Mouse (Mus musculus) kidney, embryonic 14.5 days (tissue): ENCODE measurements at regions not wholly inside any gene's neighbourhood (a gene's known extent, or its start where the extent isn't known, plus 50 kb on each side); places are given as distances from the start of the nearest gene placed in this dataset.

Experiments
- ATAC-seq: fragments of 200-750 bp; cut with Nextera tagmentation; 2 replicates; pipeline ENCODE4 v1.8.0; 2017; ENCODE audit warnings: moderate number of reproducible peaks, mild to moderate bottlenecking, moderate TSS enrichment, moderate library complexity; ENCODE audit not compliant: low FRiP score, low TSS enrichment
- H3K27ac ChIP-seq: fragments of 300-500 bp; sonication (generic); 2 replicates; pipeline ENCODE4 v1.5.1; 2014; ENCODE audit warnings: low read depth, mild to moderate bottlenecking, low read length, moderate library complexity, mixed read lengths
- H3K27me3 ChIP-seq: fragments of 300-500 bp; sonication (generic); 2 replicates; pipeline ENCODE4 v1.6.1; 2014; ENCODE audit warnings: mild to moderate bottlenecking, low read length; ENCODE audit not compliant: control insufficient read depth, insufficient read depth
- H3K36me3 ChIP-seq: fragments of 300-500 bp; sonication (generic); 2 replicates; pipeline ENCODE4 v1.6.1; 2014; ENCODE audit warnings: low read length, mixed read lengths; ENCODE audit not compliant: control insufficient read depth, insufficient read depth
- H3K4me1 ChIP-seq: fragments of 300-500 bp; sonication (generic); 2 replicates; pipeline ENCODE4 v1.6.1; 2014; ENCODE audit warnings: low read length, mixed read lengths; ENCODE audit not compliant: control insufficient read depth, insufficient read depth
- H3K4me2 ChIP-seq: fragments of 300-500 bp; sonication (generic); replicated peaks from 2 replicates; pipeline ENCODE4 v1.6.1; 2014; ENCODE audit warnings: low read depth, mild to moderate bottlenecking, low read length
- H3K4me3 ChIP-seq: fragments of 300-500 bp; sonication (generic); 2 replicates; pipeline ENCODE4 v1.5.1; 2014; ENCODE audit warnings: mild to moderate bottlenecking, low read length
- H3K9ac ChIP-seq: fragments of 300-500 bp; sonication (generic); 2 replicates; pipeline ENCODE4 v1.6.1; 2014; ENCODE audit warnings: low read depth, mild to moderate bottlenecking, low read length, moderate library complexity
- H3K9me3 ChIP-seq: fragments of 300-500 bp; sonication (generic); 2 replicates; pipeline ENCODE4 v1.6.1; 2016; ENCODE audit warnings: low read length; ENCODE audit not compliant: control insufficient read depth
- WGBS: fragments of 180-500 bp; shearing (Covaris S2); extraction: QIAGEN DNeasy Blood & Tissue Kit; methylation state at CpG from one replicate; pipeline ENCODE4 v1.1.7; 2014; 5-methylcytosine and 5-hydroxymethylcytosine counted together

DNA sequence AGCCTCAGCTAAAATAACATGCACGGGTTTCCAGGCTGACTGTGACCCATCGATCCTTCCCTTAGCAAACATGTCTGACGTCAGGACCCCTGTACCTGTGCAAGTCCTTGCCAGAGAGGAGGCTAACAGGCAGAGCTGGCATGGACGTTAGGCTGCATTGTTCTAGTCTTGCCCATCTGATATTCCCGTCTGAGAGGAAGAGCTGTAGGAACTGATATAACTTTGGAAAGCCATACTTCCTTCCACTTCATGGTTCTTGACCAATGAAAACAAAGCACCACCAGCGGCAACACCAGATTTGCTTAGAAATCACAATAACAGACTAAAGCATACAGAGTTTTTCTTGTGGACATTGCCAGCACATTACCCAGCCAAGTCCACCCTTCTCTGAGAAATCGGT lies 470.1 kb upstream of the N6amt1 start:
- H3K9ac ChIP-seq = no peak overlapping the region

DNA sequence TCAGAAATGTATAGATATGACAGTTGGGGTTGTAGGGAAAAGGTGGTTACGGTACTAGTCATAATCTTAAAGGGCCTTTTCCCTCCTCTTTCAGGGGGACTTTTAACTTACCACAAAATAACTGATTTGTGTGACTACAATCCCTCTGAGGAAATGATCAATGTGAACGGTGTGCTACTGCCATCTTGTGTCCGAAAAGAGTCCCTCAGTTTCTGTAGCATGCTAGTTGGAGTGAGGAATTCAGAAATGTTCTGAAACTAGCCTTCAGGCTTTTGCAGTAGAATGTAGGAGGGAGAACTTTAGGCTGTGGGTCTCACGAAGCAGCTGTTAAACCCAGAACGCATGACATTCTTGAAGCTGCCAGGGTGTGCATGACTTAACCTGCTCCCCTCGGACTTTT lies 471.5 kb upstream of the N6amt1 start:
- 13% methylated on average over 6 of the region's 6 CpGs for WGBS
- H3K36me3 ChIP-seq = no peaks in the 10 kb centered on the region
- no peaks in the 10 kb centered on the region for H3K9me3 ChIP-seq
- no peaks in the 10 kb centered on the region for H3K27me3 ChIP-seq
- H3K9ac ChIP-seq = no peak overlapping the region
- peaks cover 3% of the 10 kb centered on the region; the same call in 1 of the 2 replicates for H3K4me1 ChIP-seq
- 0 out of 2 replicates have a peak overlapping the region, but pooled peaks have one; percentile 17 for H3K27ac ChIP-seq
- H3K4me2 ChIP-seq = no peak overlapping the region
- peak; percentile 88 for ATAC-seq
- H3K4me3 ChIP-seq = no peak overlapping the region

More for the DNA sequence above, 470.1 kb upstream of the N6amt1 start:
- no peak overlapping the region for H3K27ac ChIP-seq
- ATAC-seq = no peak
- no peaks in the 10 kb centered on the region for H3K36me3 ChIP-seq
- H3K4me2 ChIP-seq = no peak overlapping the region
- H3K27me3 ChIP-seq = no peaks in the 10 kb centered on the region
- no peaks in the 10 kb centered on the region for H3K9me3 ChIP-seq
- peaks cover 3% of the 10 kb centered on the region; the same call in 1 of the 2 replicates for H3K4me1 ChIP-seq
- 59% methylated on average over 7 of the region's 7 CpGs for WGBS
- H3K4me3 ChIP-seq = no peak overlapping the region

DNA sequence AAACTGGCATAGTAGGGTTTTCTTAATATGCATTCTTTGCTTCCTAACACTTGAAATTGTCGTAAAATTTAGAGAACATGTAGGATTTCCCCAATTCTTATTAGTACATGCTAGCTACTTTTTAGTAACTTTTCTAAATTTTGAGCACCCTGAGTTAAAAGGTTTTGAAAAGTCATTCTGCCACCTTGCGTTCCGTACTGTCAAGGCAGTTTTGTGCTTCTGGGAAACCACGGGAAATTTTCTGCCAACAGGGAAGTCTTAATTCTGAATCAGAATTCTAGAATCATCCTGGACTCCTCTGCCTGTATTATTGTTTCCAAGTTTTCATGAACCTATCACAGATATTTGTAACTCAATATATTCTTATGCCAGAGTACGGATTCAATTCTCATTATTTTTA lies 472.4 kb upstream of the N6amt1 start:
- whole genome bisulfite sequencing = 74% methylated on average over 5 of the region's 5 CpGs

DNA sequence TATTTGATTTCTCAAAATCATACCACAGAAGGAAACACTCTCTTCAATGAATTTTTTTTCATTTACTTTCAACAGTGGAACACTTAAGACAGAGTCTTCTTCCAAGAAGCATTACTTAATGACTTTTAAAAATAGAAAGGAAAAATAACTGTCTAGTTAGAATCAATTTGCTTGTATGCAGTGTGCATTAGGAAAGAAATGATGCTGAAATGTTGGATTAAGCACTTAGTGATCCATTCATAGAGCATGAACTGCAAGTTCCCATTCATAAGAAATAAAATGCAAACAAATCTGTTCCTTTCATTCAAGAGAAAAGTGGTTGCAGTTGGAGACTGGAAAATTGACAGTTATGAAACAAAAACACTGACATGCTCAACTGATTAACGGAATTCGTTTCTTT lies 493.2 kb upstream of the N6amt1 start:
- Histone ChIP-seq H3K36me3 (no peaks in the 10 kb centered on the region), H3K9ac (no peak overlapping the region), H3K4me1 (no peaks in the 10 kb centered on the region), H3K9me3 (no peaks in the 10 kb centered on the region), H3K27ac (no peak overlapping the region), H3K27me3 (no peaks in the 10 kb centered on the region), H3K4me3 (no peak overlapping the region), H3K4me2 (no peak overlapping the region)
- ATAC-seq = no peak
- 85% methylated on average over 2 of the region's 2 CpGs for WGBS

More for the DNA sequence above, 472.4 kb upstream of the N6amt1 start:
- H3K4me1 ChIP-seq = peaks cover 3% of the 10 kb centered on the region; the same call in 1 of the 2 replicates
- H3K4me3 ChIP-seq = no peak overlapping the region
- ATAC-seq = no peak
- H3K4me2 ChIP-seq = no peak overlapping the region
- no peaks in the 10 kb centered on the region for H3K27me3 ChIP-seq
- no peaks in the 10 kb centered on the region for H3K9me3 ChIP-seq
- H3K9ac ChIP-seq = no peak overlapping the region
- H3K27ac ChIP-seq = no peak overlapping the region
- no peaks in the 10 kb centered on the region for H3K36me3 ChIP-seq

DNA sequence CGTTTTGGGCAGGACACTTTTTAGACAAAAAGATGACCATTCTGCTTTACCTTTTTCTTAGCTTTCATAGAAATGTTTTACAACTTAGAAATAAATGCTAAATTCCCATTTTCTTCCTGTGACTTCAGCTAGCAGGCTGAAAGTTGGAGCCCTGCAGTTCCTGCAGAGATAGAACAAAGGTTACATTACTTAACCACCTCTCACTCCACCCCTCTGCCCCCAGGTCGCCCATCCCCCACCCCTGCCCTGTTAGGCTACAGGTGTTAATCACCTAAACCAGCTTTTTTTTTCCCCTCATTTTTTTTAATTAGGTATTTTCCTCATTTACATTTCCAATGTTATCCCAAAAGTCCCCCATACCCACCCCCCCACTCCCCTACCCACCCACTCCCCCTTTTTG lies 498.1 kb upstream of the N6amt1 start:
- H3K27me3 ChIP-seq = no peaks in the 10 kb centered on the region

DNA sequence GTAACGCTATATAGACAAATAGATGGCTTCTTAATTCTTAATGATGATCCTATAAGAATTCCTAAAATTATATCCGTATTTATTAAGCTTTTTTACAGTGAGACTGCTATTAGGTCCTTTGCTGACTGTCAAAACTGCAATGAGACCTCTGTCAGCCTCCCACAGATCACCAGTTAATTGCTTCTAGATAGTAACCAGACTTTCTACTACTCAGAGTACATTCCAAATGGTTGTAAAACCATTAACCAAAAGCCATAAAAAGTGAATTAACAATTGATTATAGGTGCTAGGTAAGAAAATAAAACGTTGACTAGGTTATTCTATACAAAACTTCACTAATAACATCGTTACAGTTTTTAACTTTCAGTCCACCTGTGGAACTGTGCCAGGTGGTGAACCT lies 498.7 kb upstream of the N6amt1 start:
- H3K9me3 ChIP-seq = no peaks in the 10 kb centered on the region
- no peak overlapping the region for H3K4me3 ChIP-seq
- no peaks in the 10 kb centered on the region for H3K27me3 ChIP-seq
- H3K9ac ChIP-seq = no peak overlapping the region
- ATAC-seq = no peak
- WGBS = 64% methylated on average over 4 of the region's 4 CpGs
- no peak overlapping the region for H3K27ac ChIP-seq
- no peaks in the 10 kb centered on the region for H3K36me3 ChIP-seq
- H3K4me1 ChIP-seq = no peaks in the 10 kb centered on the region
- H3K4me2 ChIP-seq = no peak overlapping the region

More for the DNA sequence above, 498.1 kb upstream of the N6amt1 start:
- no peaks in the 10 kb centered on the region for H3K9me3 ChIP-seq
- no peak overlapping the region for H3K9ac ChIP-seq
- H3K4me3 ChIP-seq = no peak overlapping the region
- ATAC-seq = no peak
- H3K27ac ChIP-seq = no peak overlapping the region
- H3K4me2 ChIP-seq = no peak overlapping the region
- H3K36me3 ChIP-seq = no peaks in the 10 kb centered on the region
- no peaks in the 10 kb centered on the region for H3K4me1 ChIP-seq
- WGBS = 61% methylated on average over 2 of the region's 2 CpGs

DNA sequence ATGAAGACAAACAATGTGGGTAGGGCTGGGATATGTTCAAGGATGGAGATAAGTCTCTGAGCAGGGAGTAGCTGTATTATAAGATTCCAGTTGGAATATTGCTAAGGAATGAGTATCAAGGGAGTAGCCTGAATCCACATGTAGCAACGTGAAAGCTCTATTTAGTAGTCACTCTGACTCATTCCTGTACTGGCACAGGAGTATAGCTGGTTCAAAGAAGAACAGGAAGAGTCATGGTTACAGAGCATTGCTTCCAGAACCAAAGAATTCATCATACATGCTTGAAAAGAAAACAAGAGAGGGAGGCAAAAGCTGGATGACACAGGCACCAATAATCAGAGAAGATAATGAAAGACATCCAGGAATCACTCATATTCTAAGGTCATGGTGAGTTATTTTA lies 500.6 kb upstream of the N6amt1 start:
- Histone ChIP-seq H3K9ac (no peak overlapping the region), H3K27me3 (no peaks in the 10 kb centered on the region), H3K27ac (no peak overlapping the region), H3K4me1 (no peaks in the 10 kb centered on the region), H3K9me3 (no peaks in the 10 kb centered on the region), H3K4me3 (no peak overlapping the region), H3K36me3 (no peaks in the 10 kb centered on the region), H3K4me2 (no peak overlapping the region)
- WGBS = 88% methylated on average over 1 of the region's 1 CpGs
- no peak for ATAC-seq

DNA sequence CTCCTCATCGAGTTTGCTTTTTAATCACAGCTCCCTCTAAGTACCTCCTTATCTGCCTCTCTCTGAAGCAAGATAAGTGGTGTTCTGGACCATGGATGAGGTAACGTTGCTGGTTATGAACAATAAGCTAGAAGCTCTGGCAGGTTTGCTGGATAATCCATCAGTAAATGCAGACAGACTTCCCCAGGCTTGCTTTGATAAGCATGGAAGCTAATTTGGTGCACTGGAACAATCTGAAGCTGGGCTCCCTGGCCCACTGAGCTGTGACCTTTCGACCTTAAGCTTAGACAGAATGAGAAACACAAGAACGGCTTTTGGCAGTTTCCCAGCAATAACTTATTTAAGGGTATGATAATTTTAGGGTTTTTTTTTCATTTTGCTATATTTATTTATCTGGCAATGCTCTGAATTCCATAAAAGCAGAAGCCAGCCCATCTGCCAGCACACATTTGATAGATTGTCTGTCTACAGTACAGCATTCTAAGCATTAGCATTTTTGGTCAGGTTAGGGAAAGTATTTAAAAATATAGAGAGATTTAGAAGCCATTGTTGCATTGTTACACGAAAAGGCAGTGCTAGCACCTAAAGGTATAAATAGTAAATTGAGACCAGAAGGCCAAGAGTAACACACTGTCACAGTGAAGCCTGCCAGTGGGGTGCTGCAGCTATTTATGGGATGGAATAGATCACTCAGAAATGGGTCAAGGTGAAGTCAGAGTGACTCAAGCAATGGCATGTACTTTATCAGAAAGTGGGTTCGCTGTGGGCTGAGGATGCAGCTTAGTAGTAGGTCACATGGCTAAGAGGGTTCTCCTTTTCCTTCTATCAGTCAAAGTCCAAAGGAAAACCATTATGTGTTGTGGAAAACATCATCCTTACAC lies 515.3 kb upstream of the N6amt1 start:
- Histone ChIP-seq H3K36me3 (no peaks in the 10 kb centered on the region), H3K4me1 (peaks cover 9% of the 10 kb centered on the region), H3K4me2 (no peak overlapping the region), H3K27ac (peak overlapping the region; percentile 51; the same call in 1 of the 2 replicates), H3K9ac (no peak overlapping the region), H3K9me3 (no peaks in the 10 kb centered on the region), H3K27me3 (no peaks in the 10 kb centered on the region), H3K4me3 (no peak overlapping the region)
- ATAC-seq = peak; percentile 43; the same call in 1 of the 2 replicates
- WGBS = 54% methylated on average over 6 of the region's 6 CpGs

DNA sequence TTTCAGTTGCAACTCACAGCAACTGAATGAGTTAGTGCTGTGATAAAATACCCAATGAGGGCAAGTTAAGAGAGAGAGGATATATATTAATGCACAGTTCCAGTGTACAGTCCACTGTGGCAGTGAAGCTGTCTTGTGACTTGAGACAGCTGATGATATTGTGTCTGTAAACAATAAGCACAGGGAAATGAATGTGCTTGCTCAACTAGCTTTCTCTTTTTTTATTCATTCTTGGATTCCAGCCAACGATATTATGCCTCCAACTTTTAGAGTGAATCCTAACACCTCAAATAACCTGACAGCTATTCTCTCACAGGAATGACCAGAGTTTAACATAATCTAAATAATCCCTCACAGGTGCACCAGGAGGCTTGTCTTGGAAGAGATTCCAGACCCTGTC lies 526.3 kb upstream of the N6amt1 start:
- Histone ChIP-seq H3K36me3 (no peaks in the 10 kb centered on the region), H3K9ac (no peak overlapping the region), H3K4me3 (no peak overlapping the region), H3K27me3 (no peaks in the 10 kb centered on the region), H3K27ac (no peak overlapping the region), H3K4me1 (no peaks in the 10 kb centered on the region), H3K9me3 (no peaks in the 10 kb centered on the region), H3K4me2 (no peak overlapping the region)
- WGBS = 60% methylated on average over 1 of the region's 1 CpGs
- no peak for ATAC-seq
